Mouse (Mus musculus): Measurements from ENCODE around the gene Slc35f2. TPM values are rescaled to one million over a fixed set of nuclear protein-coding genes. Genes with fewer than 3 reads are reported as not detected.
A peak's percentile ranks its signal among the peaks of the same experiment; 100 is the strongest.

Slc35f2 gene
- 24.3 and 24.8 TPM in 2 replicates for polyA plus RNA-seq (2014; fragmentation: Nextera tagmentation; extraction: Ambion mirVana)

DNA sequence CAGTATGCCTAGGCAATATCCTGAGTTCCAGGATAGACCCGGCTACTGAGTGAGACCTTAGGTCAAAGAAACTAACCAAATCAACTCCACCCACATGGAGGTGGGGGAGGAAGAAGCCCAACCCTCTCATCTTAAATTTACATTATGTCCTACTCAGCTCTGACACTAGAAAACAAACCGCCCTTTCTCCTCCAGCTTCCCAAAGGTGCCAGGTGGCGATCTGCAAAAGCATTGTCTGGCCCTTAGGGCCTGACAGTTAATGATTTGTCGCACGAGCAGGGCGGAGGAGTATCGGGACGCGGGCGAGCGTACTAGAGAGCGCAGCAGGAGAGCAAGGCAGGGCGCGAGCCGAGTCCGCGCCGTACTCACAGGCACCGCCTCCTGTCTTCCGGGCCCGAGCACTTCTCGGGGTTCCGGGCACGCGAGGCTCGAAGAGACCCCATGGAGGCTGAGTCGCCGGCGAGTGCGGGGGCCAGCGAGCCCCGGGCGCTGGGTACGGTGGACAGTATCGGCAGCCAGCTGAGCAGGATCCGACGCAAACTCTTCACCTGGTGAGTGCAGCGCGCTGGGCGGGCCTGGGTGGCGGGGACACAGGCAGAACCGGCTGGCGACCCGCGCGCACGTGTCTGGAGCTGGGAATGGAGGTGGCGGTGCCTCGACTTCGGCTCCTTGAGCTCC is at the start of gene Slc35f2:
Gene Slc35f2, plus strand, starts transcription at position 195 of the 678 bp plus-strand sequence.
- Histone ChIP-seq H3K4me1 (ENCODE audit: control insufficient read depth, insufficient read depth, low read length) (no peaks in the 10 kb centered on the region), H3K4me3 (ENCODE audit: low read depth, low read length) (peak within 1 kb of the TSS; percentile 49), H3K9me3 (ENCODE audit: control insufficient read depth, low read length) (no peaks in the 10 kb centered on the region), H3K9ac (replicated peaks; ENCODE audit: low read depth, low read length) (peak within 1 kb of the TSS; percentile 62), H3K4me2 (ENCODE audit: low read depth, low read length) (peak within 1 kb of the TSS; percentile 74), H3K27ac (ENCODE audit: low read depth, low read length) (no peak within 1 kb of the TSS), H3K36me3 (ENCODE audit: control insufficient read depth, insufficient read depth, low read length) (no peaks in the 10 kb centered on the region), H3K27me3 (ENCODE audit: control insufficient read depth, insufficient read depth, low read length) (0 out of 2 replicates have a peak, but pooled peaks cover 5% of the 10 kb centered on the region)
- ATAC-seq (ENCODE audit: low read depth), result peak; percentile 89
- WGBS, result 0% methylated on average over 50 of the region's 50 CpGs

DNA sequence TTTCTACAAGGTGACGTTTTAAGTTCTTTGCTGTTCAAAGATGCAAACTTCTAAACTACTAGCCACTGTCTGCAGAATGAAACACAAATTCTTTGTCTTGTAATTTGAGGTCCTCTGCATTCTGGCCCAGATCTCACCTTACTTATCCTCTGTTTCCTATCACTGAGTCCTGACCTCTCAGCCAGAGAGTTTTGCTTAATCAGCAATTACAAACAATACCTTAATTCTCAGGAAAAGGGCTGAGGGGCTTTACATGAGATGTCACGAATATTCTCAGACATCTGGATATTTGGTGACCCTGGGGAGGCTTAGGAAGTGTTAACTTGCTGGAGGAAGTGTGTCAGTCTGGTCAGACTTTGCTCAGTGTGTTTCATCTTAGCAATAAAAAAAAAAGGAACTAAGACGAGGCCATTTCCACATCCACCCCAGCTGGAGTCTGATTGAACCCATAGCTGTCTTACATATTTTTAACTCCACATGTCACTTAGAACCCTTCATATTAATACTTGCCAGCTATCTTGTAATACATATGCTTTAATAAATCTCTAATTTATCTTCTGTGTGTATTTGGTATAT is 30.4 kb upstream of the Slc35f2 start:
- Histone ChIP-seq H3K27me3 (ENCODE audit: control insufficient read depth, insufficient read depth, low read length) (no peaks in the 10 kb centered on the region), H3K4me2 (ENCODE audit: low read depth, low read length) (no peak overlapping the region), H3K9ac (replicated peaks; ENCODE audit: low read depth, low read length) (no peak overlapping the region), H3K9me3 (ENCODE audit: control insufficient read depth, low read length) (no peaks in the 10 kb centered on the region), H3K27ac (ENCODE audit: low read depth, low read length) (no peak overlapping the region), H3K36me3 (ENCODE audit: control insufficient read depth, insufficient read depth, low read length) (no peaks in the 10 kb centered on the region), H3K4me1 (ENCODE audit: control insufficient read depth, insufficient read depth, low read length) (no peaks in the 10 kb centered on the region), H3K4me3 (ENCODE audit: low read depth, low read length) (no peak overlapping the region)
- WGBS, result 63% methylated on average over 3 of the region's 3 CpGs
- ATAC-seq (ENCODE audit: low read depth), result no peak

DNA sequence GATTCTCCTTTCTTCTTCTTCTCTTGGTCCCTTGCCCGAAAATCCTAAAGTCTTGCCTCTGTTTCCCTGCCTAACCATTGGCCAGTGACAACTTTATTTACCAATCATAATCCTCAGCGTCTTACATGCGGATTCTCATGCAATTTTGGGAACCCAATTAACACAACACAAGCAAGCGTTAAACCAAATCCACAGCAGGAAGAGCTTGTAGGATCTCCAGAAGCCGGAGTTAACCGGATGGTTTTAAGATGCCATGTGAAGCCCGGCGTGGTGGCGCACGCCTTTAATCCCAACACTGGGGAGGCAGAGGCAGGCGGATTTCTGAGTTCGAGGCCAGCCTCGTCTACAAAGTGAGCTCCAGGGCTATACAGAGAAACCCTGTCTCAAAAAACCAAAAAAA is 20.9 kb upstream of the Slc35f2 start:
- no peak overlapping the region for H3K27ac ChIP-seq (ENCODE audit: low read depth, low read length)
- H3K4me3 ChIP-seq (ENCODE audit: low read depth, low read length), result no peak overlapping the region
- ATAC-seq (ENCODE audit: low read depth), result no peak
- H3K9me3 ChIP-seq (ENCODE audit: control insufficient read depth, low read length), result no peaks in the 10 kb centered on the region
- no peaks in the 10 kb centered on the region for H3K27me3 ChIP-seq (ENCODE audit: control insufficient read depth, insufficient read depth, low read length)
- no peak overlapping the region for H3K4me2 ChIP-seq (ENCODE audit: low read depth, low read length)
- no peaks in the 10 kb centered on the region for H3K4me1 ChIP-seq (ENCODE audit: control insufficient read depth, insufficient read depth, low read length)
- H3K9ac ChIP-seq (replicated peaks; ENCODE audit: low read depth, low read length), result no peak overlapping the region
- no peaks in the 10 kb centered on the region for H3K36me3 ChIP-seq (ENCODE audit: control insufficient read depth, insufficient read depth, low read length)
- WGBS, result 90% methylated on average over 13 of the region's 13 CpGs

DNA sequence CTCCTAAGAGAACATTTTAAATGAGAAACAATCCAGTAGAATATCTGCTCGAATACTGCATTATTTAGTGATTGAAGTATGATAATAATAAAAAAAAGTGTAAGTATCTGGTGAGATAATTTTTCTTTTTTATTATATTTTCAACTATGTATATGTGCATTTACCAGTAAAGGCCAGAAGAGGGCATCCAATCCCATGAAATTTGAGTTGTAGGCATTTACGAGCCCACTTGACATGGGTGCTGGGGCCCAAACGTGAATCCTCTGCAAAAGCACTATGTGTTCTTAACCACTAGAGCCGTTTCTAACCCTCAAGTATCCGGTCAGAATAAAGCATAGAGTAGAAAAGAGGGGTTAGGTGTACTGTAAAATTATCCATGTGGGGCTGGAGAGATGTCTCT is 20.4 kb upstream of the Slc35f2 start:
- Histone ChIP-seq H3K4me2 (ENCODE audit: low read depth, low read length) (no peak overlapping the region), H3K4me1 (ENCODE audit: control insufficient read depth, insufficient read depth, low read length) (no peaks in the 10 kb centered on the region), H3K4me3 (ENCODE audit: low read depth, low read length) (no peak overlapping the region), H3K9ac (replicated peaks; ENCODE audit: low read depth, low read length) (no peak overlapping the region), H3K36me3 (ENCODE audit: control insufficient read depth, insufficient read depth, low read length) (no peaks in the 10 kb centered on the region), H3K9me3 (ENCODE audit: control insufficient read depth, low read length) (no peaks in the 10 kb centered on the region), H3K27me3 (ENCODE audit: control insufficient read depth, insufficient read depth, low read length) (no peaks in the 10 kb centered on the region), H3K27ac (ENCODE audit: low read depth, low read length) (no peak overlapping the region)
- no peak for ATAC-seq (ENCODE audit: low read depth)
- 46% methylated on average over 5 of the region's 5 CpGs for WGBS

DNA sequence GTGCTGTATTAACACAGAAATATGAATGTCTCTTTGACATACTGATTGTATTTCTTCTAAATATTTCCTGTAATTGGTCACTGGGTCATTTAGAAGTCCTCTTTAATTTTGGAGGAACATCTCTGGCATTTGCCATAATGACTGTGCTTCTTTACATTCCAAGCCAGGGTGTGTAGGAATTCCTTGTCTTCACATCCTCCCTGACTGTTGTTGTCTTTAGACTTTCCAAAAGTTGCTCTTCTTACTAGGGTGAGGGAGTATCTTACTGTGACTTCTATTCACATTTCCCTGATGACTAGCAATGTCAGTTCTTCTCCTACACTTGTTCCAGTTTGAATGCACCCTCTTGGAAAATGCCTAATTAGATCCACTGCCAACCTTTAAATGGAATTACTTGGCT is 16.5 kb upstream of the Slc35f2 start:
- no peak overlapping the region for H3K4me3 ChIP-seq (ENCODE audit: low read depth, low read length)
- H3K27ac ChIP-seq (ENCODE audit: low read depth, low read length), result no peak overlapping the region
- no peak overlapping the region for H3K9ac ChIP-seq (replicated peaks; ENCODE audit: low read depth, low read length)
- no peaks in the 10 kb centered on the region for H3K4me1 ChIP-seq (ENCODE audit: control insufficient read depth, insufficient read depth, low read length)
- no peaks in the 10 kb centered on the region for H3K27me3 ChIP-seq (ENCODE audit: control insufficient read depth, insufficient read depth, low read length)
- no peak for ATAC-seq (ENCODE audit: low read depth)
- H3K9me3 ChIP-seq (ENCODE audit: control insufficient read depth, low read length), result no peaks in the 10 kb centered on the region
- no peaks in the 10 kb centered on the region for H3K36me3 ChIP-seq (ENCODE audit: control insufficient read depth, insufficient read depth, low read length)
- H3K4me2 ChIP-seq (ENCODE audit: low read depth, low read length), result no peak overlapping the region

DNA sequence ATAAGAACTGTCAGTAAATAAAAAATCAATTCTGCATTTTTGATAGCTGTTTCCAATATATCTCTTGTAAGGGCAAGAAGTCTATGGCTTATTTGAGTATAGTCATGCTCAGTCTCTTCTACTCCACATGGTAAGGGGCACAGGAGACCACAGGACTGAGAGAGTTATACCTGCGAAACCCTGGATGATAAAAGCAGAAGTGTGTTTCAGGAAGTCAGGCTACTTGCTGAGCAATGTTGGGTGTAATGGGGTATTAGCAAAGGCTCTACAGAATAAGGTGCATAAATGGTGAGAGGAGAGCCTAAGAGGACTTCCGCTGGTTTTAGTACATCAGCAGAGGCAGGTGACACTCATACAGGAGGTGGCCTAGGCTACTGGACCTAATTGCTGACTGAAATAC is 13.2 kb upstream of the Slc35f2 start:
- H3K4me3 ChIP-seq (ENCODE audit: low read depth, low read length), result no peak overlapping the region
- H3K4me1 ChIP-seq (ENCODE audit: control insufficient read depth, insufficient read depth, low read length), result no peaks in the 10 kb centered on the region
- ATAC-seq (ENCODE audit: low read depth), result no peak
- H3K36me3 ChIP-seq (ENCODE audit: control insufficient read depth, insufficient read depth, low read length), result no peaks in the 10 kb centered on the region
- no peak overlapping the region for H3K9ac ChIP-seq (replicated peaks; ENCODE audit: low read depth, low read length)
- WGBS, result 94% methylated on average over 2 of the region's 2 CpGs
- H3K27me3 ChIP-seq (ENCODE audit: control insufficient read depth, insufficient read depth, low read length), result no peaks in the 10 kb centered on the region; the same call in 1 of the 2 replicates
- H3K4me2 ChIP-seq (ENCODE audit: low read depth, low read length), result no peak overlapping the region
- no peaks in the 10 kb centered on the region for H3K9me3 ChIP-seq (ENCODE audit: control insufficient read depth, low read length)
- no peak overlapping the region for H3K27ac ChIP-seq (ENCODE audit: low read depth, low read length)

DNA sequence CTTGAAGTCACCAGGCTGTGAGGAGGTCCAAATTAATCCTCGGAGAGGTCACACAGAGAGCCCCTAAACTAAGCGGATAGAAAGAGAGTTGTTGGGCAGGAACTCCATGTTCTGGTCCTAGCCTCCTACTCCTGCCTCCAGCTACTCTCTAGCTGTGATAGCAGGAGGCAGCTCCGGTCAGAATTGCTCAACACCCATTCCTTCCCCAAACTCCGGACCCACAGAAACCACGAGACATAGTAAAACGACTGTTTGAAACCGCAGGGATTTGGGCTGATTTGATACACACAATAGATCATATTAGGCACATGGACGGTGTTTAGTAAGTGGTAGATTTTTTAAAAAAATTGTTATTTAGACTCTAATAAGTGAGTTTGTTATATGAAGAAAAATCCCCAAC is 6.6 kb upstream of the Slc35f2 start:
- 88% methylated on average over 8 of the region's 8 CpGs for WGBS

DNA sequence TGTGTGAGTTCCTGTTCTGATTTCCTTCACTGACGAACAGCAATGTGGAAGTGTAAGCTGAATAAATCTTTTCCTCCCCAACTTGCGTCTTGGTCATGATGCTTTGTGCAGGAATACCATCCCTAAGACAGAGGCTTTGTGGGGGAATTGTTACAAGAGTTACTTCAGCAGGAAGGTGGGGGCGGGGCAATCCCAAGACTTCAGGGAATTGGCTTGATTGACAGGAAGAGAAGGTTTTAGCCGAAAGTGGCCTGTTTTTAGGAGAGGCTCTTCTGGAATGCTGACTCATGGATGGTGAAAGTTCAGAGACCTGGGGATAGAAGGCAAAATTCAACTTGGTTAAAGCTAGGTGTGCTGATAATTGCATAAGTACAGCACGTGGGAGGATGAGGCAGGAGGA is 2.9 kb upstream of the Slc35f2 start:
- H3K9me3 ChIP-seq (ENCODE audit: control insufficient read depth, low read length), result no peaks in the 10 kb centered on the region
- ATAC-seq (ENCODE audit: low read depth), result no peak

More for the DNA sequence above, 6.6 kb upstream of the Slc35f2 start:
- Histone ChIP-seq H3K4me3 (ENCODE audit: low read depth, low read length) (no peak overlapping the region), H3K9ac (replicated peaks; ENCODE audit: low read depth, low read length) (no peak overlapping the region), H3K9me3 (ENCODE audit: control insufficient read depth, low read length) (no peaks in the 10 kb centered on the region), H3K4me1 (ENCODE audit: control insufficient read depth, insufficient read depth, low read length) (no peaks in the 10 kb centered on the region), H3K27ac (ENCODE audit: low read depth, low read length) (no peak overlapping the region), H3K27me3 (ENCODE audit: control insufficient read depth, insufficient read depth, low read length) (no peaks in the 10 kb centered on the region; the same call in 1 of the 2 replicates), H3K36me3 (ENCODE audit: control insufficient read depth, insufficient read depth, low read length) (no peaks in the 10 kb centered on the region), H3K4me2 (ENCODE audit: low read depth, low read length) (no peak overlapping the region)
- ATAC-seq (ENCODE audit: low read depth), result no peak

DNA sequence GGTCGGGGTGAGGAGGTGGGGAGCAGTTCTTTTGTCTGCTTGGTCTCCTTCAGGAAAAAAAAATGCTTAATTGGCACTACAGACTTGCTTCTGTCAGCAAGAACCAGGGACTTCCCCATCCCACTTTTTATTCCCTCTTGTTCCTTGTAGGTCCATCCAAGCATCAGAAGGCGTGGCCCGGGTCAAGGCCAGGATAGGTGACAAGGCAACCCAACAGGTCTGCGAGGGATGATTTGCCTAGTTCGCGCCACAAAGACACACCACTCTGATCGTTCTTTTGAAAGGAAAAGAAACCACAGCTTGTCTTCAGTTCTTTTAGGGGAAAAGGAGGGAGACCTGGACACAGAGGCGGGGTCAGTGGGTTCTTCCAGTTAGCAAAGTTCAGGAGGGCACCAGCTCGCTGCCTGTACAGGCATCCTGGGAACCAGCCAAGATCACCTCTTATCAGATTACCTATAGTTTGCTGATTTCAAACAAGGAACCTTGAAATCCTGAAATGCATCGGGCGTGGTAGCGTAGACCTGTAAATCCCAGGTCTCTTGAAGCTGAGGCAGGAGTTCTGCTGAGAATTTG is 481 bp upstream of the Slc35f2 start:
- no peak overlapping the region for H3K27ac ChIP-seq (ENCODE audit: low read depth, low read length)
- 0 out of 2 replicates have a peak, but pooled peaks cover 5% of the 10 kb centered on the region for H3K27me3 ChIP-seq (ENCODE audit: control insufficient read depth, insufficient read depth, low read length)
- 41% methylated on average over 12 of the region's 12 CpGs for WGBS
- ATAC-seq (ENCODE audit: low read depth), result no peak
- peak overlapping the region; percentile 49 for H3K4me3 ChIP-seq (ENCODE audit: low read depth, low read length)
- no peaks in the 10 kb centered on the region for H3K4me1 ChIP-seq (ENCODE audit: control insufficient read depth, insufficient read depth, low read length)
- H3K4me2 ChIP-seq (ENCODE audit: low read depth, low read length), result peak overlapping the region; percentile 74
- no peaks in the 10 kb centered on the region for H3K36me3 ChIP-seq (ENCODE audit: control insufficient read depth, insufficient read depth, low read length)
- H3K9me3 ChIP-seq (ENCODE audit: control insufficient read depth, low read length), result no peaks in the 10 kb centered on the region
- H3K9ac ChIP-seq (replicated peaks; ENCODE audit: low read depth, low read length), result peak overlapping the region; percentile 62; the same call in 1 of the 2 replicates

More for the DNA sequence above, 2.9 kb upstream of the Slc35f2 start:
- Histone ChIP-seq H3K4me2 (ENCODE audit: low read depth, low read length) (no peak overlapping the region), H3K27me3 (ENCODE audit: control insufficient read depth, insufficient read depth, low read length) (0 out of 2 replicates have a peak, but pooled peaks cover 5% of the 10 kb centered on the region), H3K9ac (replicated peaks; ENCODE audit: low read depth, low read length) (no peak overlapping the region), H3K4me3 (ENCODE audit: low read depth, low read length) (no peak overlapping the region), H3K4me1 (ENCODE audit: control insufficient read depth, insufficient read depth, low read length) (no peaks in the 10 kb centered on the region), H3K36me3 (ENCODE audit: control insufficient read depth, insufficient read depth, low read length) (no peaks in the 10 kb centered on the region), H3K27ac (ENCODE audit: low read depth, low read length) (no peak overlapping the region)
- WGBS, result 90% methylated on average over 5 of the region's 5 CpGs
